Mouse (Mus musculus) neural tube, embryonic 12.5 days (tissue): Measurements from ENCODE around the gene Tlk1. TPM values are rescaled to one million over a fixed set of nuclear protein-coding genes. Genes with fewer than 3 reads are reported as not detected.

Experiments
- ATAC-seq: fragments of 200-750 bp; cut with Nextera tagmentation; 2 replicates; pipeline ENCODE4 v1.8.0; 2017; ENCODE audit warnings: low read depth, mild to moderate bottlenecking, moderate TSS enrichment, moderate library complexity; ENCODE audit not compliant: low FRiP score
- H3K27ac ChIP-seq: fragments of 300-500 bp; sonication (generic); 2 replicates; pipeline ENCODE4 v1.5.1; 2016
- H3K27me3 ChIP-seq: fragments of 300-500 bp; sonication (generic); replicated peaks from 2 replicates; pipeline ENCODE4 v1.6.1; 2016; ENCODE audit warnings: mild to moderate bottlenecking
- H3K36me3 ChIP-seq: fragments of 300-500 bp; sonication (generic); 2 replicates; pipeline ENCODE4 v1.6.1; 2016; ENCODE audit warnings: mild to moderate bottlenecking
- H3K4me1 ChIP-seq: fragments of 300-500 bp; sonication (generic); 2 replicates; pipeline ENCODE4 v1.6.1; 2016
- H3K4me2 ChIP-seq: fragments of 300-500 bp; sonication (generic); replicated peaks from 2 replicates; pipeline ENCODE4 v1.6.1; 2016; ENCODE audit warnings: mild to moderate bottlenecking
- H3K4me3 ChIP-seq: fragments of 300-500 bp; sonication (generic); 2 replicates; pipeline ENCODE4 v1.5.1; 2016
- H3K9ac ChIP-seq: fragments of 300-500 bp; sonication (generic); 2 replicates; pipeline ENCODE4 v1.6.1; 2016; ENCODE audit warnings: mild to moderate bottlenecking
- H3K9me3 ChIP-seq: fragments of 300-500 bp; sonication (generic); 2 replicates; pipeline ENCODE4 v1.6.1; 2016; ENCODE audit warnings: mild to moderate bottlenecking
- WGBS: fragments of 180-500 bp; shearing (Covaris S2); methylation state at CpG from one replicate; pipeline ENCODE4 v1.1.7; 2016; 5-methylcytosine and 5-hydroxymethylcytosine counted together
- polyA plus RNA-seq: library from polyadenylated mRNA; unstranded; fragments of >200 nt; fragmentation: Nextera tagmentation; extraction: Ambion mirVana; gene quantifications from 2 replicates; pipeline ENCODE4 v1.2.1, GENCODE M21; 2016

Gene Tlk1
- polyA plus RNA-seq, 1 experiment from 2014 or later, result 36.1 TPM

GRCm38 (mm10) chr2:70830683-70831082 lies 5.2 kb upstream of the Tlk1 start:
- Histone ChIP-seq H3K9ac (no peak overlapping the region), H3K9me3 (no peaks in the 10 kb centered on the region), H3K27ac (no peak overlapping the region), H3K4me1 (no peaks in the 10 kb centered on the region), H3K4me3 (no peak overlapping the region), H3K4me2 (no peak overlapping the region), H3K36me3 (no peaks in the 10 kb centered on the region), H3K27me3 (no peaks in the 10 kb centered on the region)
- ATAC-seq, result no peak
- WGBS, result 67% methylated on average over 2 of the region's 2 CpGs

DNA sequence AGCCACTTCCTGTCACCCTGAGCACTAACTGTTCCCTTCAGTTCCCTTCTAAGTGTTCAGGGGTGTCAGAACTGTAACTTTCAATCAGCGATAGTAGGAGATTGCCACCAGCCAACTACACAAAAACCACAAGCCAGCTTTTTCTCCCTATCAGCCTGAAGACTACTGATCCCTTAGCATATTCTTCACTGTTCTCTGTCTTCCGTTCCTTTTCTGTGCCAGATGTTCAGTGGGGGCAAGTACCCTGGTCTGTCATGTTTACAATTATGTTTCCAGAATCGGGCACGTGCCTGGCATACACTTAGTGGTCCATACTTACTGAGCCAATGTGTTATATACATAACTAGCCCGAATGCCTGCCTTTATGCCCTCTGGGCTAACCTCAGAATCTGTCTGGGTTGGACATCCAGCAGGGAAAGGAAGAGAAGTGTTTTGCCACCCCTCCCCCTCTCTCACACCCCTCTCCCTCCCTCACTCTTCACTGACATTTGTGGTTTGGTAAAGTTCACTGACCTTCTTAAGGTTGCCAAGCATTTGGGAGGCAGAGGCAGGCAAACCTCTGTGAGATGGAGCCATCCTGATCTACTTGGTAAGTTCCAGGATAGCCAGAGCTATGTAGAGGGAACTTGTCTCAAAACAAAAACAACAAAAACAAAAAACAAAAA lies 4.5 kb upstream of the Tlk1 start:
- H3K4me2 ChIP-seq, result no peak overlapping the region
- H3K27ac ChIP-seq, result no peak overlapping the region
- no peak overlapping the region for H3K4me3 ChIP-seq
- ATAC-seq, result no peak
- H3K36me3 ChIP-seq, result no peaks in the 10 kb centered on the region
- H3K27me3 ChIP-seq, result no peaks in the 10 kb centered on the region
- H3K4me1 ChIP-seq, result no peaks in the 10 kb centered on the region
- no peak overlapping the region for H3K9ac ChIP-seq
- H3K9me3 ChIP-seq, result no peaks in the 10 kb centered on the region
- WGBS, result 88% methylated on average over 5 of the region's 5 CpGs

DNA sequence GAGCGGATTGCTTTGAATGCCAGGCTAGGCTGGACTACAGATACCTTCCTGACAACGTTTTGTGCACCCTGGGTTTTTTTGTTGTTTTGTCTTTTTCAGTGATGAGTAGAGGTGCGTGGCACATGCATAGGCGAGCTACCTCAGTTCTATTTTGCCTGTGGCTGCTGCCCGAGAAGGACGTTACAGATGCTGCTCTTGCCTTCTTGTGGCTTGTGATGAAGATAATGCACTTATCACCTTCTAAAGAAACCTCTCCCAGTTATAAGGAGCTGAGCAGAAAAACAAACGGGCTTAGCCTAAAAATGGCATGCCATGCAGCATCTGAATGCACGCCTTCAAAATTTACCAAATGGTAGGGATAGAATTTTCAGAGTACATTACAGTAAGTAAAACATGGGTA lies 2.3 kb upstream of the Tlk1 start:
- H3K27ac ChIP-seq, result no peak overlapping the region
- ATAC-seq, result no peak
- no peaks in the 10 kb centered on the region for H3K9me3 ChIP-seq
- no peaks in the 10 kb centered on the region for H3K36me3 ChIP-seq
- H3K9ac ChIP-seq, result no peak overlapping the region
- 89% methylated on average over 8 of the region's 8 CpGs for WGBS
- no peak overlapping the region for H3K4me2 ChIP-seq
- no peaks in the 10 kb centered on the region for H3K27me3 ChIP-seq
- no peak overlapping the region for H3K4me3 ChIP-seq
- peaks cover 4% of the 10 kb centered on the region; the same call in 1 of the 2 replicates for H3K4me1 ChIP-seq

- Histone ChIP-seq H3K4me2 (peak overlapping the region; percentile 12; the same call in 1 of the 2 replicates), H3K4me3 (no peak overlapping the region), H3K27me3 (no peaks in the 10 kb centered on the region), H3K9ac (no peak overlapping the region), H3K9me3 (no peaks in the 10 kb centered on the region), H3K27ac (no peak overlapping the region), H3K4me1 (peaks cover 8% of the 10 kb centered on the region), H3K36me3 (no peaks in the 10 kb centered on the region)
- WGBS, result 75% methylated on average over 8 of the region's 8 CpGs
- ATAC-seq, result no peak
These were observed 1.1 kb upstream of the Tlk1 start for GRCm38 (mm10) chr2:70826436-70827230.

GRCm38 (mm10) chr2:70824838-70825370 lies 624 bp downstream of the Tlk1 start:
- no peaks in the 10 kb centered on the region for H3K27me3 ChIP-seq
- H3K9me3 ChIP-seq, result no peaks in the 10 kb centered on the region
- peak overlapping the region; percentile 82 for H3K4me3 ChIP-seq
- peak overlapping the region; percentile 99 for H3K27ac ChIP-seq
- peaks cover 8% of the 10 kb centered on the region for H3K4me1 ChIP-seq
- under 1% methylated on average over 59 of the region's 59 CpGs for WGBS
- ATAC-seq, result peak; percentile 82
- no peaks in the 10 kb centered on the region for H3K36me3 ChIP-seq
- peak overlapping the region; percentile 90 for H3K9ac ChIP-seq
- H3K4me2 ChIP-seq, result peak overlapping the region; percentile 66

- Histone ChIP-seq H3K9me3 (no peaks in the 10 kb centered on the region), H3K36me3 (no peaks in the 10 kb centered on the region), H3K27me3 (no peaks in the 10 kb centered on the region), H3K9ac (peak overlapping the region; percentile 90), H3K4me3 (peak overlapping the region; percentile 82), H3K27ac (peak overlapping the region; percentile 99), H3K4me2 (peak overlapping the region; percentile 66), H3K4me1 (peaks cover 8% of the 10 kb centered on the region)
- under 1% methylated on average over 27 of the region's 27 CpGs for WGBS
- ATAC-seq, result no peak
These were observed 1.4 kb downstream of the Tlk1 start for GRCm38 (mm10) chr2:70823926-70824800.

DNA sequence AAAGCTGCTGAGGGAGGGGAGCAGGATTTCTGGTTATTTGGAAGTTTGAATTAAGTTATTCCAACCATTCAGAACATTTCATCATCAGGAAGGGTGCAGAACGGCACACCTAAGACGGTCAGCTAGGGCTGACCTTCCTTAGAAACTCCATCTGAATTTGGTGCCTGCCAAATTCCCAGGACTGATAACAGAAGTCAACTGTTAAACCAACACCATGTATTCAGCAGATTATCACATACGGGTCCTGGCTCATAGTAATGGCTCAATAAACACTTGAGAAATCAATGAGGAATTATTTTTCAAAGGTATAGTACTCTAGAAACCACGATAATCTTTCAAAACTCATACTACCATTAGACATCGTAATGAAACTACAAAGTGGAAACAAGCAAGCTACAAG lies 2.1 kb downstream of the Tlk1 start:
- WGBS, result 62% methylated on average over 5 of the region's 5 CpGs
- Histone ChIP-seq H3K4me2 (peak overlapping the region; percentile 66), H3K27me3 (no peaks in the 10 kb centered on the region), H3K27ac (no peak overlapping the region), H3K36me3 (no peaks in the 10 kb centered on the region), H3K4me1 (peaks cover 8% of the 10 kb centered on the region), H3K9me3 (no peaks in the 10 kb centered on the region), H3K9ac (no peak overlapping the region), H3K4me3 (peak overlapping the region; percentile 82; the same call in 1 of the 2 replicates)
- ATAC-seq, result no peak

DNA sequence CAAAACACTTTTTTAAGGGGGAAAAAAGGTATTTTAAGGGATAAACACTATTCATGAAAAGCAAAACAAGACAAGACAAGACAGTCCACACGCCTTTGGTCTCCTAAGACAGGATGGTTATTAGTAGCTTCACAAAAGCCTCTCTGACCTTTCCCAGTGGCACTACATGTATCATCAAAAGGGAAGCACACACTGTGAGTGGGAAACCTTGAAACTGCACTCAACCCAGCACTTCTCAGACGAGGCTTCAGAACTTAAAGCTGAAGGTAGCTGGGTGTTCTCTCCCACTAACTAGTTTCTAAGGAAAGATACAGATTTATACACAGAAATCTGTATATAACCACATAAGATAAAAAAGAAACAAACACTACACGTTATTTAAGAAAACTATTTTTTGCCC lies 8.6 kb downstream of the Tlk1 start:
- Histone ChIP-seq H3K4me1 (peaks cover 1% of the 10 kb centered on the region), H3K27me3 (no peaks in the 10 kb centered on the region), H3K36me3 (no peaks in the 10 kb centered on the region), H3K9me3 (no peaks in the 10 kb centered on the region), H3K4me2 (no peak overlapping the region), H3K27ac (no peak overlapping the region), H3K9ac (no peak overlapping the region), H3K4me3 (no peak overlapping the region)
- no peak for ATAC-seq
- 58% methylated on average over 3 of the region's 3 CpGs for WGBS

DNA sequence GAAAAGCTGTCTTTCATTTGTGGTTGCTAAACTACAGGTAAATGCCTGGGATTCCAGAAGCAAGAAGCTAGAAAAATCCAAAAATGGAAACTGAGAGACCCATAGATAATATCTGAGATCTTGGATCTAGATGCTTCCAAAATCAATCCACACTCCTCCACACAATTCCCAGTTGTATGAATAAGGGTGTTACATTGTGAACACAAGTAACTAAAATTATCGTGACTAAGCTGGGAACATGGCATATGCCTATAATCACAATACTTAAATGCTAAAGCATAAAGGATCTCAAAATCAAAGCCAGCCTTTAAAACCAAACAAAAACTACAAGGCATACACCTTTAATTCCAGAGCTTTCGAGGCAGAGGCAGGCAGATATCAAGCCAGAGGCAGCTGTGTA lies 9.5 kb downstream of the Tlk1 start:
- no peak overlapping the region for H3K27ac ChIP-seq
- no peaks in the 10 kb centered on the region for H3K9me3 ChIP-seq
- no peak overlapping the region for H3K4me2 ChIP-seq
- WGBS, result 92% methylated on average over 2 of the region's 2 CpGs
- no peak overlapping the region for H3K4me3 ChIP-seq
- H3K9ac ChIP-seq, result no peak overlapping the region
- no peak for ATAC-seq
- no peaks in the 10 kb centered on the region for H3K36me3 ChIP-seq
- no peaks in the 10 kb centered on the region for H3K27me3 ChIP-seq
- no peaks in the 10 kb centered on the region for H3K4me1 ChIP-seq

DNA sequence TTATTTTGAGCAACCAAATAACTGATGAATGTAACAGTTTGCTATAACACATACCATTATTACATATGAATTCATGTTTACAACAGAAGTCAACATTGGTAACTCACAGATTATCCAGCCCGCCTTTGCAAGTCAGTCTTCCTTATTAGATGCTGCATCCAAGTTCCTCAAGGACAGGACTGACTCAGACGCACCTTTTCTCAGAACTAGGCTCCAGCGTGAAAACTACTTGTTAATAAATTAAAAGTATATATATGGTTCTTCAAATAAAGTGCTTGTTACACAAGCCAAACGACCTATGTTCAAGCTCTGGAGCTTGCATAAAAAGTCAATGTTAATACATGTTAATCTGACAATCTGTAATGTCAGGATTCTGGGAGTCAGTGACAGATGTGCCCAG lies 11.9 kb downstream of the Tlk1 start:
- no peak overlapping the region for H3K4me3 ChIP-seq
- no peak overlapping the region for H3K9ac ChIP-seq
- H3K36me3 ChIP-seq, result no peaks in the 10 kb centered on the region
- H3K4me2 ChIP-seq, result no peak overlapping the region
- H3K4me1 ChIP-seq, result no peaks in the 10 kb centered on the region
- no peaks in the 10 kb centered on the region for H3K27me3 ChIP-seq
- no peaks in the 10 kb centered on the region for H3K9me3 ChIP-seq
- 87% methylated on average over 4 of the region's 4 CpGs for WGBS
- no peak for ATAC-seq
- no peak overlapping the region for H3K27ac ChIP-seq

- H3K27me3 ChIP-seq, result no peaks in the 10 kb centered on the region
- 90% methylated on average over 3 of the region's 3 CpGs for WGBS
- H3K27ac ChIP-seq, result no peak overlapping the region
- no peak overlapping the region for H3K4me2 ChIP-seq
- no peak overlapping the region for H3K9ac ChIP-seq
- H3K4me1 ChIP-seq, result no peaks in the 10 kb centered on the region
- no peaks in the 10 kb centered on the region for H3K9me3 ChIP-seq
- no peaks in the 10 kb centered on the region for H3K36me3 ChIP-seq
- H3K4me3 ChIP-seq, result no peak overlapping the region
- no peak for ATAC-seq
These were observed 14.1 kb downstream of the Tlk1 start for GRCm38 (mm10) chr2:70811476-70811875.

- H3K4me3 ChIP-seq, result no peak overlapping the region
- no peak overlapping the region for H3K27ac ChIP-seq
- no peak for ATAC-seq
- H3K4me1 ChIP-seq, result no peaks in the 10 kb centered on the region
- H3K9ac ChIP-seq, result no peak overlapping the region
- H3K9me3 ChIP-seq, result no peaks in the 10 kb centered on the region
- no peak overlapping the region for H3K4me2 ChIP-seq
- H3K27me3 ChIP-seq, result no peaks in the 10 kb centered on the region
- H3K36me3 ChIP-seq, result no peaks in the 10 kb centered on the region
- 95% methylated on average over 3 of the region's 3 CpGs for WGBS
These were observed 15.6 kb downstream of the Tlk1 start for GRCm38 (mm10) chr2:70809921-70810320.
